Mouse (Mus musculus) bone marrow, adult 2 months (tissue): Measurements from ENCODE around the gene Lbx2.

ENCODE experiments used
- CTCF ChIP-seq: fragments of 200-500 bp; IDR thresholded peaks from 2 replicates; pipeline ENCODE4 v1.5.1; 2011; ENCODE audit warnings: low read length, control low read depth; ENCODE audit not compliant: control insufficient read depth, insufficient read depth
- POLR2A ChIP-seq: fragments of 200-500 bp; IDR thresholded peaks from 2 replicates; pipeline ENCODE4 v1.6.1; 2011; ENCODE audit warnings: low read depth, mild to moderate bottlenecking, control low read depth, low read length, borderline replicate concordance; ENCODE audit not compliant: control insufficient read depth

GRCm38 (mm10) chr6:83080210-83080609, 6.0 kb upstream of the Lbx2 start:
- TF ChIP-seq CTCF (no peak), POLR2A (no peak)
